In genomic region chr11:109232811-109233210, GRCm38 (mm10) we compare ENCODE assay signal across 26 mouse cellular contexts.
DNase-seq lines count a peak whose midpoint lies in the region; ATAC-seq lines count a peak whose summit lies in the region.
"Had no signal": no experiment of that assay in that cellular context is flagged by ENCODE, and none has a peak within 500 bp of the region (broad histone marks: within the 10 kb centered on the region; RNA-seq: fewer than 3 reads in every experiment).

No protein-coding gene starts in this region.

- 77% methylated on average over 6 of the region's 6 CpGs for WGBS in midbrain, embryonic 11.5 days
- 83% methylated on average over 6 of the region's 6 CpGs for WGBS in midbrain, embryonic 13.5 days

- H3K27ac ChIP-seq in midbrain, embryonic 11.5 days (ENCODE audit: low read depth, low read length): no peak overlapping the region
- H3K27ac ChIP-seq in midbrain, embryonic 13.5 days: no peak overlapping the region
- H3K27ac ChIP-seq: embryonic facial prominence, embryonic 13.5 days; embryonic facial prominence, embryonic 15.5 days; forebrain, embryonic 10.5 days; forebrain, embryonic 13.5 days; forebrain, embryonic 15.5 days had no signal

- H3K36me3 ChIP-seq in midbrain, embryonic 11.5 days (ENCODE audit: control insufficient read depth, insufficient read depth, low read length): no peaks in the 10 kb centered on the region
- 0 out of 2 replicates have a peak, but pooled peaks cover 2% of the 10 kb centered on the region for H3K36me3 ChIP-seq in midbrain, embryonic 13.5 days
- H3K36me3 ChIP-seq: embryonic facial prominence, embryonic 13.5 days; embryonic facial prominence, embryonic 15.5 days; forebrain, embryonic 10.5 days; forebrain, embryonic 15.5 days; G1E had no signal

- no peak for ATAC-seq in midbrain, embryonic 11.5 days (ENCODE audit: low FRiP score)
- ATAC-seq in midbrain, embryonic 13.5 days: no peak
- ATAC-seq: CD4-positive, CD25-positive, alpha-beta regulatory T cell, adult 4 months; forebrain, embryonic 13.5 days; forebrain, embryonic 15.5 days; forebrain, postnatal 0 days had no signal

- H3K4me2 ChIP-seq in midbrain, embryonic 11.5 days: no peak overlapping the region
- no peak overlapping the region for H3K4me2 ChIP-seq in midbrain, embryonic 13.5 days (replicated peaks)
- H3K4me2 ChIP-seq: embryonic facial prominence, embryonic 13.5 days; embryonic facial prominence, embryonic 15.5 days; forebrain, embryonic 13.5 days; forebrain, embryonic 15.5 days had no signal

- no peaks in the 10 kb centered on the region for H3K9me3 ChIP-seq in midbrain, embryonic 11.5 days (ENCODE audit: control insufficient read depth, low read length)
- H3K9me3 ChIP-seq in midbrain, embryonic 13.5 days: no peaks in the 10 kb centered on the region
- H3K9me3 ChIP-seq: embryonic facial prominence, embryonic 13.5 days; embryonic facial prominence, embryonic 15.5 days; forebrain, embryonic 10.5 days; forebrain, embryonic 13.5 days; forebrain, embryonic 15.5 days had no signal

- H3K27me3 ChIP-seq in midbrain, embryonic 11.5 days (ENCODE audit: control insufficient read depth, insufficient read depth, low read length): no peaks in the 10 kb centered on the region
- H3K27me3 ChIP-seq in midbrain, embryonic 13.5 days: no peaks in the 10 kb centered on the region
- H3K27me3 ChIP-seq: embryonic facial prominence, embryonic 13.5 days; embryonic facial prominence, embryonic 15.5 days; forebrain, embryonic 13.5 days; forebrain, embryonic 15.5 days had no signal

- H3K9ac ChIP-seq in midbrain, embryonic 11.5 days (ENCODE audit: low read length): no peak overlapping the region
- no peak overlapping the region for H3K9ac ChIP-seq in midbrain, embryonic 13.5 days (replicated peaks)
- H3K9ac ChIP-seq: embryonic facial prominence, embryonic 13.5 days; embryonic facial prominence, embryonic 15.5 days; forebrain, embryonic 13.5 days; forebrain, embryonic 15.5 days; forebrain, postnatal 0 days had no signal

- H3K4me3 ChIP-seq in midbrain, embryonic 11.5 days (ENCODE audit: low read depth, low read length): no peak overlapping the region
- H3K4me3 ChIP-seq in midbrain, embryonic 13.5 days (replicated peaks): no peak overlapping the region
- H3K4me3 ChIP-seq: embryonic facial prominence, embryonic 13.5 days; embryonic facial prominence, embryonic 15.5 days; erythroblast, embryonic 14.5 days; forebrain, embryonic 10.5 days; forebrain, embryonic 13.5 days; forebrain, embryonic 15.5 days had no signal

- no peaks in the 10 kb centered on the region for H3K4me1 ChIP-seq in midbrain, embryonic 11.5 days (ENCODE audit: control insufficient read depth, insufficient read depth, low read length)
- peaks cover 4% of the 10 kb centered on the region; the same call in 1 of the 2 replicates for H3K4me1 ChIP-seq in midbrain, embryonic 13.5 days (replicated peaks)
- H3K4me1 ChIP-seq: embryonic facial prominence, embryonic 13.5 days had no signal

- DNase-seq in cerebellum, postnatal 10 days: peak; percentile 16 to 28
- DNase-seq in cerebellum, adult 11 months: no peak
- peak; percentile 56 for DNase-seq in midbrain, embryonic 11.5 days (ENCODE audit: low spot score, missing footprints)
- peak; percentile 87 for DNase-seq in retina, postnatal 1 day
- DNase-seq in layer of hippocampus, adult 18-20 months (ENCODE audit: low spot score in 2 of 2): no peak
- DNase-seq in liver: no peak
- DNase-seq: adrenal gland, adult 2 months; adrenal gland, postnatal 10 days; adrenal gland, postnatal 25 days; B cell, adult 2 months; cerebellum, adult 11-12 months; cerebellum, adult 2 months; cerebellum, adult 9-10 months; cerebellum, postnatal 14 days; cerebellum, postnatal 36 days; embryo, embryonic 11 days; forebrain, postnatal 0 days had no signal

Comparison
In these comparisons a context has a peak if more than half of its experiments do, and no peak if none do; other contexts are left out.
1. DNase-seq: peak in cerebellum, postnatal 10 days (2 of 2), midbrain, embryonic 11.5 days (single experiment) and retina, postnatal 1 day (single experiment); none in cerebellum, adult 11 months (single experiment), layer of hippocampus, adult 18-20 months (0 of 2) and liver (single experiment).